Mouse (Mus musculus) cortical plate, adult 2 months (tissue): ENCODE measurements at regions not wholly inside any gene's neighbourhood (a gene's known extent, or its start where the extent isn't known, plus 50 kb on each side); places are given as distances from the start of the nearest gene placed in this dataset.

Experiments used
- CTCF ChIP-seq: fragments of 200-500 bp; IDR thresholded peaks from 2 replicates; pipeline ENCODE4 v1.5.1; 2011; ENCODE audit warnings: mild to moderate bottlenecking, control low read depth, low read length; ENCODE audit not compliant: insufficient read depth; ENCODE audit errors: extremely low read depth
- POLR2A ChIP-seq: fragments of 200-500 bp; IDR thresholded peaks from 2 replicates; pipeline ENCODE4 v1.6.1; 2011; ENCODE audit warnings: mild to moderate bottlenecking, low read length, control low read depth; ENCODE audit not compliant: insufficient read depth; ENCODE audit errors: extremely low read depth

DNA sequence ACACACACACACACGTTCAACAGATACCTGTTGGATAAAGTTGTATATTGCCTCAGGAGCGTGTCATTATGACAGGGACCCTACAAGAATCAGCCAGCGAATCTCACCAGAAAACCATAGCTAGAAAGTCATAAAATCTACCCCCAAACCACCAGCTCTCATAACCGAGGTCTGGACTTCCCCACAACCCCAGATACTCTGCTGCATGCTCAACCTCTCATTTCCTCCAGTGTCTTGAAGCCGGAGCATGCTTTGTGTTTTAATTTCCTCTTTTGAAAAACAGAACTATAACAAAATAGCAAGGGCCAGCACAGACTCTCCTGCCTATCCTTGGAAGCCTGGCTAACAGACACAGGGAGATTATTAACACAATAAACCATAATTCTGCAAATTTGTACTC is 597.4 kb upstream of the Sall1 start:
- TF ChIP-seq CTCF, result no peak
- TF ChIP-seq POLR2A, result no peak
